Mouse (Mus musculus) heart, adult 2 months (tissue): ENCODE data around the gene Entr1. TPM values are rescaled to one million over a fixed set of nuclear protein-coding genes. Genes with fewer than 3 reads are reported as not detected.

Experiments
- DNase-seq, 2 experiments: peaks; one replicate each; pipeline ENCODE4 v3.0.0; 2021
- H3K27ac ChIP-seq: fragments of 200-600 bp; 2 replicates; pipeline ENCODE4 v1.8.1; 2022
- H3K27me3 ChIP-seq: fragments of 200-500 bp; 2 replicates; pipeline ENCODE4 v1.6.1; 2012; ENCODE audit warnings: mild to moderate bottlenecking, low read length, inconsistent platforms, mixed read lengths; ENCODE audit not compliant: control insufficient read depth, insufficient read depth
- H3K36me3 ChIP-seq: fragments of 200-500 bp; 2 replicates; pipeline ENCODE4 v1.6.1; 2012; ENCODE audit warnings: low read length, inconsistent platforms; ENCODE audit not compliant: control insufficient read depth, insufficient read depth
- H3K4me1 ChIP-seq: fragments of 200-500 bp; 2 replicates; pipeline ENCODE4 v1.6.1; 2011; ENCODE audit warnings: low read length; ENCODE audit not compliant: control insufficient read depth, insufficient read depth
- H3K4me3 ChIP-seq: fragments of 200-600 bp; 2 replicates; pipeline ENCODE4 v1.8.1; 2022
- H3K79me2 ChIP-seq: fragments of 200-500 bp; replicated peaks from 2 replicates; pipeline ENCODE4 v1.6.1; 2012; ENCODE audit warnings: mild to moderate bottlenecking, inconsistent platforms, low read length, moderate library complexity, mixed read lengths; ENCODE audit not compliant: control insufficient read depth, insufficient read depth
- H3K9ac ChIP-seq: fragments of 200-500 bp; 2 replicates; pipeline ENCODE4 v1.6.1; 2012; ENCODE audit warnings: low read depth, mild to moderate bottlenecking, control low read depth, inconsistent platforms, low read length, mixed read lengths
- CTCF ChIP-seq: fragments of 200-600 bp; IDR thresholded peaks from 2 replicates; pipeline ENCODE4 v1.8.1; 2022; ENCODE audit warnings: antibody characterized with exemption, mild to moderate bottlenecking, moderate library complexity
- EP300 ChIP-seq: fragments of 200-500 bp; IDR thresholded peaks from 2 replicates; pipeline ENCODE4 v1.6.1; 2011; ENCODE audit warnings: low read depth, low read length, control low read depth; ENCODE audit not compliant: insufficient read depth
- POLR2A ChIP-seq: fragments of 200-500 bp; IDR thresholded peaks from 2 replicates; pipeline ENCODE4 v1.6.1; 2011; ENCODE audit warnings: mild to moderate bottlenecking, low read depth, low read length, control low read depth; ENCODE audit not compliant: insufficient read depth
- WGBS: fragments of 180-500 bp; shearing (Covaris S2); methylation state at CpG from one replicate; pipeline ENCODE4 v1.1.7; 2018; 5-methylcytosine and 5-hydroxymethylcytosine counted together
- intact Hi-C: fragments of 180-260 bp; cut with DNase I; formaldehyde crosslinking; loops from one replicate; pipeline ENCODE4 v1.15.1; 2025
- polyA plus RNA-seq: library from polyadenylated mRNA; depleted of rRNA; stranded (reverse); fragments of >200 nt; gene quantifications from 2 replicates; pipeline ENCODE4 v1.2.3, GENCODE M21; 2012
- total RNA-seq, 2 experiments: library from RNA; stranded (reverse); gene quantifications; 2 replicates each; pipeline ENCODE4 v1.2.3; 2021

Gene Entr1
- total and polyA plus RNA-seq, 3 experiments: 40.5 to 59.7 (median 46.9) TPM

- H3K27ac ChIP-seq: no peak overlapping the region; the same call in 1 of the 2 replicates
- H3K27me3 ChIP-seq: no peaks in the 10 kb centered on the region
- H3K4me3 ChIP-seq: no peak overlapping the region
- DNase-seq: no peak
- H3K79me2 ChIP-seq: no peaks in the 10 kb centered on the region
- no peaks in the 10 kb centered on the region for H3K36me3 ChIP-seq
- no peak overlapping the region for H3K9ac ChIP-seq
- WGBS: 78% methylated on average over 13 of the region's 13 CpGs
- no peak for TF ChIP-seq POLR2A
- TF ChIP-seq CTCF: no peak
- no peak for TF ChIP-seq EP300
- intact Hi-C loops: no loop called here
- H3K4me1 ChIP-seq: peaks cover 3% of the 10 kb centered on the region
Measured at GRCm38 (mm10) chr2:26358667-26359320, 30.3 kb downstream of the Entr1 start.

DNA sequence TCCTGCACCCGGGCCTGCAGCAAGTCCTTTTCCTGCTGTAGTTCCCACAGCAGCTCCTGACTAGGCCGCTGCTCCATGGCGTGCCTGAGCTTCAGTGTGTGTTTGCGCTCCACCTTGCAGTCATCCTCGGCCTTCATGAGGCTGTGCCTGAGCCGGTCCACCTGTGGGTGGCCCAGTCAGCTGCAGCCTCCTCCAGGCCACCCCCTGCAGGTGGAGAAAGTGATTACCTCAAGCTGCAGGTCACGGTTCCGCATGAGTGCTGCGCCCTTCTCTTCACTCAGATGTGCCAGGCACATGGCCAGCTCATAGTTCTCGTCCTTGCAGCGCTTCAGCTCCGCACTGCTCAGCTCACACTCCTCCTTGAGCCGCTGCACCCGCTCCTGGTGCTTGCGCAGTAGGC, 31.6 kb downstream of the Entr1 start:
- intact Hi-C loops: no loop called here
- DNase-seq: no peak
- Histone ChIP-seq H3K4me3 (no peak overlapping the region), H3K79me2 (peaks cover under 1% of the 10 kb centered on the region; the same call in 1 of the 2 replicates), H3K27me3 (no peaks in the 10 kb centered on the region), H3K4me1 (peaks cover 6% of the 10 kb centered on the region), H3K36me3 (no peaks in the 10 kb centered on the region), H3K27ac (no peak overlapping the region), H3K9ac (no peak overlapping the region)
- 69% methylated on average over 15 of the region's 15 CpGs for WGBS
- TF ChIP-seq POLR2A: no peak
- 0 out of 2 replicates have a peak, but pooled peaks have one; percentile 10 for TF ChIP-seq CTCF
- no peak for TF ChIP-seq EP300

DNA sequence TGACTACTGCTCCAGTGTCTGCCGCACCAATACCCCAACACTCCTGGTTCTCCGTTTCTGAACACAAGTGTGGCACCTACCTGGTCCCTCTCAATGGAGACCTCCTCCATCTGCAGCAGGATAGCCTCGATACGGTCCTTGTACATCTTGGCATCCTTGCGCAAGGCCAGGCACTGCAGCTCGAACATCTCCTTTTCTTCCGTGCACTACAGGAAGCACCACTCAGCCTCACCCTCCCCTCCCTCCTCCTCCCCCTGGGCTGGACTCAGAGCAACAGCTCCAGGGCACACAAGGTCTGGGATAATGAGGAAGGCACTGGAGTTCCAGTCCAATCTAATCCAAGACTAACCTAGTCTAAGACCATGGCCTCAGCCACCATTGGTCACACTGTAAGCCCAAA, 32.4 kb downstream of the Entr1 start:
- Histone ChIP-seq H3K4me3 (no peak overlapping the region), H3K27me3 (no peaks in the 10 kb centered on the region), H3K9ac (no peak overlapping the region), H3K27ac (no peak overlapping the region), H3K36me3 (no peaks in the 10 kb centered on the region), H3K4me1 (peaks cover 7% of the 10 kb centered on the region), H3K79me2 (peaks cover 3% of the 10 kb centered on the region; the same call in 1 of the 2 replicates)
- no peak for TF ChIP-seq POLR2A
- TF ChIP-seq CTCF: no peak
- no peak for TF ChIP-seq EP300
- no peak for DNase-seq
- 60% methylated on average over 7 of the region's 7 CpGs for WGBS
- intact Hi-C loops: no loop called here

DNA sequence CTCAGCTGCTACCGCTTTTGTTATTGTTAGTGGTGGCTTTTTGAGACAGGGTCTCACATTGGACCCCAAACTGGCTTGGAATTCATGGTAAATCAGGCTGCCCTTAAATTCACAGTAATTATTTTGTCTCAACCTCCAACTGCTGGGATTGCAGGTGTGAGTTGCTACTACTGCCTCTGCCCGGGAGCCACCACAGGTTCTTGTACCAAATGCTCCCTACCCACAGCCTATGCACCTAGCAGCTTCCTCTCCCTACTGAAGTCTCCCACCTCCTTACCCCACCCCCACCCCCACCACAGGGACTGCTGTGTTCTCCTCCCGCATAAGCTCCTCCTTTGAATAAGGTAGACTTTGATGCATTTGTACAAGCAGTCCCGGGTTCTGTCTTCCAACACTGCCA, 32.9 kb downstream of the Entr1 start:
- Histone ChIP-seq H3K27ac (no peak overlapping the region), H3K9ac (no peak overlapping the region), H3K4me1 (peaks cover 7% of the 10 kb centered on the region), H3K27me3 (no peaks in the 10 kb centered on the region), H3K36me3 (no peaks in the 10 kb centered on the region), H3K4me3 (no peak overlapping the region), H3K79me2 (peaks cover 3% of the 10 kb centered on the region; the same call in 1 of the 2 replicates)
- 87% methylated on average over 4 of the region's 4 CpGs for WGBS
- TF ChIP-seq POLR2A (no peak), CTCF (no peak), EP300 (no peak)
- no peak for DNase-seq
- intact Hi-C loops: no loop called here

- Histone ChIP-seq H3K4me1 (peaks cover 8% of the 10 kb centered on the region), H3K27me3 (no peaks in the 10 kb centered on the region), H3K36me3 (no peaks in the 10 kb centered on the region), H3K27ac (no peak overlapping the region), H3K9ac (no peak overlapping the region), H3K4me3 (no peak overlapping the region), H3K79me2 (peaks cover 3% of the 10 kb centered on the region; the same call in 1 of the 2 replicates)
- TF ChIP-seq EP300 (no peak), POLR2A (no peak), CTCF (no peak)
- intact Hi-C loops: loop anchor here (5.0 kb wide), 2 partner anchors 33 to 37 kb away; partner anchors contain the start of genes Entr1, Gpsm1 and Pmpca
- DNase-seq: no peak
- 78% methylated on average over 4 of the region's 4 CpGs for WGBS
Measured at GRCm38 (mm10) chr2:26354401-26354800, 34.7 kb downstream of the Entr1 start.

- peaks cover 8% of the 10 kb centered on the region for H3K4me1 ChIP-seq
- H3K79me2 ChIP-seq: peaks cover 3% of the 10 kb centered on the region; the same call in 1 of the 2 replicates
- TF ChIP-seq POLR2A (no peak), CTCF (no peak), EP300 (no peak)
- 94% methylated on average over 11 of the region's 11 CpGs for WGBS
- intact Hi-C loops: loop anchor here (2.0 to 5.0 kb wide), 3 partner anchors 34 to 55 kb away; partner anchors contain the start of genes Entr1, Gpsm1, Inpp5e and Pmpca
- no peaks in the 10 kb centered on the region for H3K36me3 ChIP-seq
- H3K27ac ChIP-seq: no peak overlapping the region
- H3K27me3 ChIP-seq: no peaks in the 10 kb centered on the region
- no peak overlapping the region for H3K4me3 ChIP-seq
- DNase-seq: no peak
- H3K9ac ChIP-seq: no peak overlapping the region
Measured at GRCm38 (mm10) chr2:26353066-26353980, 35.8 kb downstream of the Entr1 start.
